Mouse (Mus musculus) natural killer cell, adult 2 months (primary cell): ENCODE results near the gene Trp53rka.

ENCODE experiments used
- DNase-seq, 2 experiments: peaks; one replicate each; pipeline ENCODE4 v3.0.0; 2022; ENCODE audit warnings: low spot score in 2 of 2

Trp53rka gene

GRCm38 (mm10) chr2:165486401-165486800, 6.7 kb downstream of the Trp53rka start:
- no peak for DNase-seq

- no peak for DNase-seq
Observed at GRCm38 (mm10) chr2:165485826-165486225, 7.3 kb downstream of the Trp53rka start.

DNA sequence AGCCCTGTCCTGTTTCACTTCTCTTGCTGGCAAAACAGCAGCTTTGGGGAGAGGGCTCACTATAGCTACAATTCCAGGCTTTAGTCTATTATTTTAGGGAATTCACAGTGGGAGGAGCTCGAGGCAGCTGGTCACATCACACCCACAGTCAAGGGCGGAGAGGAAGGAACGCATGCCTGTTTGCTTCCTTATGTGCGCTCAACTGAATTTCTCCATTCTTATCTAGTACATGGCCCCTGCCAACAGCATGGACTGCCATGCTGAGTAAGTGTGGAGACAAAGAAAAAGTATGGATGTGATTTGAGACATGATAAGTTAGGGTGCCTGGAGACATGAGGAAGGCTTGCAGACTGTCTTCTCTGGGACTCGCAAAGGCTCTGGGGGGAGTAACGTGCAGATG, 9.0 kb downstream of the Trp53rka start:
- DNase-seq, result no peak

DNA sequence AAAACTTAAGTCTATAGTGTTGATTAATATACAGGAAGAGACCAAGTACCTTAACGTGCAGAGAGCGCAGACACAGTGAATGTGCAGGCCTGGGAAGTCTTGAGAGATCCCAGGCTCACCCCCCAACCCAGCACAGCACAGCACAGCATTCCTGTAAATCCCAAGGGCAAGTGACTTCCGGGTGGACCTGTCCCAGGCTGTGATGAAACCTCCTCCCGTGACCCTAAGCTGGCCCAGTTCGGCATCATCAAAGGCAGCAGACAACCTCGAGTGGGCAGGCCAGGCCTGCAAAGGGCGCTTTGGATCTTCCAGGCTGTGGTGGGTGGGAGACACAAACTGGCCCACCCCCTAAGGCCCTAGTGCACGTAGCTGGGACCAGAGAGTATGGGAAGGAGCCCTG, 11.1 kb downstream of the Trp53rka start:
- DNase-seq, result no peak

DNA sequence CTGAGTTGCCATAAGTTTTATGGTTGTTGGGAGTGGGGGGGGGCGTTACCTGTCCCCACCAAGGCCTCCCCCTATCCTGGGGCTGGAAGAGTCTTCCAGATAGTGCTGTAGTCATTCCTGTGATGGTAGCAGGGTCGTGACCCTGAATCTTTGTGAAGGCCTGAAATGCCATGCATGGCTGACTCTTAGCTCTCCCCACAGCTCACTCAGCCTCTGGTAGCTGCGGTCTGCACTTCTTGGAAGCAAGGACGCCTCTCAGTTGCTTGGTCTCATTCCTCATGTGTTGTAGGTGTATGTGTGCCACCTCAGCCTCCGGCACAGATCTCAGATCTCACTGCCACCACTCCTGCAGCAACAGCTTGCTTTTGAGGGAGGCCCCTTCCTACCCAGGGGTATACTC, 17.3 kb downstream of the Trp53rka start:
- no peak for DNase-seq

DNA sequence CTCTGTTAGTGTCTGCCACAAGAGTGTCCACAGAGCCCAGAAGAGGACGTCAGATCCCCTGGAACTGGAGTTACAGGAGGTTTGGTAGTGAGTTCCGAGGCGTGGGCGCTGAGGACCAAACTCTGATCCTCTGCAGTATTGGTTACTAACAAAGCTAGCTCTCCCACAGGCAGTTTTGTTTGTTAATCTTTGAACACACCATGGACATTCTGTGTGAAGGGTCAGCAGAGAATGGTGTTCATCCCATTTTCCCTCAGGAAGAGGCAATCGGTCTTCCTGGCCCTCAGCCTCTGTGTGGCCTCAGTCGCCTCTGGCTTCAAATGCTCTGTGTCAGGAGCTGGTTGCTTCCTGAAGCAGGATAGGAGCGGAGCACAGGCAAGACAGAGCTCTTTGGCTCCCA, 17.7 kb downstream of the Trp53rka start:
- DNase-seq, result no peak

DNA sequence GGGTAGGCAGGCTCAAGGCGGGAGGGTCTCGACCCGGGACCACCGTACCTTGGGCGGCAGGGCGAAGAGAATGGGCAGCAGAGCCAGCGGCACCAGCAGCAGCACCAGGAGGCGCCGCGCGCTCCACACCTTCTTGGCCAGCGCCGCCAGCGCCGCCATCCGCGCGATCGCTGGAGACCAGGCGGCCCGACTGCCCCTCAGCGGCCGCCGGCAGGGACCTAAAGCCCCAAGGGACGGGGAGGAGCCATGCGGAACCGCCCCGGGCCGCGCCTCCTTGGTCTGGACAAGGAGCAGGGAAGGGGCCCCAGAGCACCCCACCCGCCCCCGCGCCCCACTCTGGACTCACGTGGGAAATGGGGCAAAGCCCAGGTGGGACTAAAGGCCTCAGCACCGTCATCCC, 20.1 kb downstream of the Trp53rka start, which contains the start of gene Slc13a3:
TSS of gene Slc13a3 (minus strand) at position 228 of the 400 bp plus-strand sequence.
- DNase-seq, result no peak

- DNase-seq, result no peak
Observed at GRCm38 (mm10) chr2:165471943-165472342, 21.2 kb downstream of the Trp53rka start.

- DNase-seq, result no peak
Observed at GRCm38 (mm10) chr2:165470167-165470566, 23.0 kb downstream of the Trp53rka start.

DNA sequence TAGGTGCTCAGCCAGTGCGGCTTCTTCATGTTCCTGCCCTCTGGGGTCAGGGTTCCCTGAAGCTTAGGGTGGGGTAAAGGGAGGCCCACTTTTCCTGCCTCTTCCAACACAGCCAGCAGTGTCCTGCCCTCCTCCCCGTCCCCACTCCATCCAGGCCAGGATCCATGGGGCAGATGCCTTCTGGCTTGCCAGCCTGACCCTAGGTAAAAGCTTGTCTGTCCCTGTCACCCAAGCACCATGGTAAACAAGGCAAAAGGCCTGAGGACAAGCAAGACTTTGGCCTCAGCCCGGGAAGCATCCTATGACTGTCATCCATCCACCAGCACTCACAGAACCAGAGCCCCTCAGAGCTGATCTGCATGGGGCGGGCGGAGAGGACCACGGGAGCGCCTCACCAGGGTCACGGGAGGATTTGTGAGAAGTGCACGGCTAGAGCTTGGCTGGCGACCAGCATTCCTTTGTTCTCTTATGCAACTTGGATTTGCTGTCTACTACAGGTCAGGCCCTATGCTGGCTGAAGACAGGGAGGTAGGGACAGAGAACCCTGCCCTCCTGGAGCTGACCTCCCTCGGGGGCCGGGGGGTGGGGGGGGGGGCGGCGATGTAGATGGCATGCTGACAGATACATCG, 25.2 kb downstream of the Trp53rka start:
- no peak for DNase-seq

DNA sequence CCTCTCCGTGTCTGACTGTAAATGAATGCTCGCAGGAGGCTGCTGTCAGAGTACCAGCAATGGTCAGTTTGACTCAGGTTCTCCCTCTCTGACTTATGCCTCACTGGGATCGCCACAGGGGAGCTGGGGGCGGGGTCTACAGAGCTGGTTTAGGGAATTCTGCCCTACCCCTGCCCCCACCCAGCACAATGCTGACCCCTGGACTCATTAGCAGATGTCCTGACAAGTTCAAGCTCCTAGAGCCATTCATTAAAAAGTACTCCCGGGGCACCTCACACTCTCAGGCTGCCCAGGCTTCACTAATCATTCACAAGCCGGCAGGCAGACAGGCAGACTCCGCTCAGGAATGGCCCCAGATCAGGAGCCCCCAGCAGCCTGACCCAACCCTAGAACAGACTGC, 33.5 kb downstream of the Trp53rka start:
- DNase-seq, result no peak

DNA sequence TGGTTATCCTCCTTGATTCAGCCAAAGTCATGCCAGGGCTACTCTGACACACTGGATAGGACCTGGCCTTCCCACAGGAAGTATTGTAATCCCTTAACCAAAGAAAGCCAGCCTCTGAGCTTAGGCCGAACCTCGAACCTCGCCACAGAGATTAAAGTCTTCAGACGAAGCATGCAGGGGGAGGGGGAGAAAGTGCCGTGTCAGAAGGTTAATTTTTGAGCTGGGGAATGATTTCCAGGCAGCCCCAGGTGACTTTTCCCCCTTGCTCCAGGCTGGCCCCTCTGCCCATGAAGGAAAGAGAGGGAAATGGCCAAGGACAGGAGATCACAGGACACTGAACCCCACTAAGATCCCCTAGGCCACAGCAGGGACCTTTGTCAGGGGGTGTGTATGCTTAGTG, 34.9 kb downstream of the Trp53rka start:
- DNase-seq, result no peak

DNA sequence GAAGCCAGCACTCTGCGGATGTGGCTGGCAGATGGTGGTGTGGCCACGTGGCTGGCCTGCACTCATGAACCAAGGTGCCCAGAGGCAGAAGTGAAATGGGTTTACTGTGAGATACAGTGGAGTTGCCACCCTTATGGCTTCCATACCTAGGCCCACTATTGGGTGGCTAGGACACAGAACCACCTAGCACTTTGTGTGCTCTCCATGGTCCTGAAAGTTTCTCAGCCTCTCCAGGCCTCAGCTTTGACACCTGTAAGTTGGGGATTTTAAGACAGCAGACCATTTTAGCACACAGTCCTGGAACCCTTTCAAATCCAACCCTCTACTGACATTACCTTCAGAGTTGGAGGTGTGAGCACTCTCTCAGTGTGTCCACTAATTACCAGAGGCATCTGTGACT, 36.4 kb downstream of the Trp53rka start:
- DNase-seq, result no peak

DNA sequence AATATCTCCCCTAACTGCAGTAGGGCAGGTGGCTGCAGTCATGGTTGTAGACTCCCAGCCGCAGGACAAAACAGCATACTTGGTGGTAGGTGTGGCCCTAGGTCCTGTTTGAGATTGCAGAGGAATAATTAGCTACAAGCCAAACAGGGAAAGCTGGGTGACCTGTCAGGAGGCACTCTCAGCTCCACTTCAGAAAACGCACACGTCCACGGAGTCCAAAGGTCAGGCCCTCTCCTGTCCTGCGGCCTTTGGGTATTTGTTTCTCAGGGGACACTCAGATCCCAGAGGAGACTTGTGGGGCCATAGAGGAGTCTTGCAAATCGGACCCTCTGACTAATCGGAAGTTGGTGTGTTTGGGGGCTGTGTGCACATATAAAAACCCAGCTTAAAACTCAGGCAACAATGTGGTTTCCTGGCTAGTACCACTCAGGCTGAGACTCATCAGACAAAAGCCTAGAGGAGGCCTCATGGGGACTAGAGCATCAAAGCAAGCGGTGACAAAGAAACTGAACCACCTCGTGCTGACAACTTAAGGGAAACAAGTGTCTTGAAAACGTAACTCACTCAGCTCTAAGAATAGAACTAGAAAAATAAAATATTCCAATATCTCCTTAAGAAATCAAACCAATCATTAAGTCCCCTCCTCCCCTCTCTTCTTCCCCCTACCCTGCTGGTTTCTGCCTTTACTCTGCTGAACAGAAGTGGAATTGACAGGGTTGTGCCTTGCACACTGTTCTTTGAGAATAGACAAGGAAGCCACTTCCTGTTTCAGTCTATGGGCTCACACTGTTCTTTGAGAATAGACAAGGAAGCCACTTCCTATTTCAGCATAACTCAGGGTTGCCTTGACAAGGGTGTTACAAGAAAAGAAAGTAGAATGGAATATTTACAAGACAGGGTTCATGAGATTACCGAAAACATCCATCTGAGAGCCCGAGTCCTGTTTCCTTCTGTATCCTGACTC, 40.1 kb downstream of the Trp53rka start:
- peak; percentile 15 to 23 for DNase-seq

- no peak for DNase-seq
Observed at GRCm38 (mm10) chr2:165448475-165448874, 44.6 kb downstream of the Trp53rka start.

GRCm38 (mm10) chr2:165444861-165445260, 48.3 kb downstream of the Trp53rka start:
- DNase-seq, result no peak

DNA sequence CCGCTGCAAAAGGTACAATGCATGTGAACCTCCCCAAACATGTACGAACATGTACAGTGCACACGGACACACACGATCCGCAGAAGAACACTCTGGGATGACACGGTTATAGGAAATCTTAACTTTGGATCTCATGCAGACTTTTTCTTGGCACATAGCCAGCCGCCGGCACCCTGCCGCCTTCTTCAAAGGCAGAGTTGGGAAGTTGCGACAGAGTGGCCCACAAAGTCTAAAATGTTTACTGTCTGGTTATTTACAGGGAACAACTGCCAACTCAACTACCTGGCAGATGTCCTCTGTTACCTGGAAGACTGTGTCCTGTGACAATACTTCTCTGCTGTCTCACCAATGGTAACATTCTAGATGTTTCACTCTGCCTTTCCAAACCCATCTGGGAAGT, 50.1 kb downstream of the Trp53rka start:
- no peak for DNase-seq

- no peak for DNase-seq
Observed at GRCm38 (mm10) chr2:165441613-165442012, 51.5 kb downstream of the Trp53rka start.
